Mouse (Mus musculus): ENCODE data around the gene Noct. TPM values are rescaled to one million over a fixed set of nuclear protein-coding genes. Genes with fewer than 3 reads are reported as not detected.
"Not testable (repeated sequence)": the region's sequence is repeated elsewhere in the genome, so short reads cannot be mapped to it uniquely, and the experiment has no call there.

Gene Noct
- polyA plus RNA-seq (2012; rRNA removed), result 6.1 and 8.8 TPM in 2 replicates

GRCm38 (mm10) chr3:51224363-51225225 lies at the start of gene Noct:
Gene Noct (plus strand): TSS chr3:51224447.
- 1% methylated on average over 100 of the region's 100 CpGs for WGBS
- no peaks in the 10 kb centered on the region for H3K4me1 ChIP-seq (ENCODE audit: control insufficient read depth, insufficient read depth, insufficient read length)

GRCm38 (mm10) chr3:51178158-51178557 lies 46.1 kb upstream of the Noct start:
- Histone ChIP-seq H3K4me3 (ENCODE audit: extremely low read depth, insufficient read depth, insufficient read length) (no peak overlapping the region), H3K27me3 (ENCODE audit: control insufficient read depth, insufficient read depth, low read length) (no peaks in the 10 kb centered on the region), H3K36me3 (ENCODE audit: control insufficient read depth, insufficient read depth, low read length) (no peaks in the 10 kb centered on the region), H3K27ac (ENCODE audit: insufficient read depth, low read length) (no peak overlapping the region), H3K4me1 (ENCODE audit: control insufficient read depth, insufficient read depth, insufficient read length) (no peaks in the 10 kb centered on the region)
- WGBS, result 62% methylated on average over 10 of the region's 10 CpGs
- no peak for TF ChIP-seq CTCF (IDR thresholded peaks at IDR 0.05; ENCODE audit: extremely low read depth, insufficient read depth, insufficient read length, insufficient replicate concordance)
- no peak for TF ChIP-seq POLR2A (IDR thresholded peaks at IDR 0.05; ENCODE audit: low read depth, low read length)
- no peak for DNase-seq (ENCODE audit: low read depth in 1 of 2, low spot score in 2 of 2)

More at GRCm38 (mm10) chr3:51224363-51225225, at the start of gene Noct:
- peak; percentile 67 to 75 for DNase-seq (ENCODE audit: low read depth in 1 of 2, low spot score in 2 of 2)
- no peak for TF ChIP-seq CTCF (IDR thresholded peaks at IDR 0.05; ENCODE audit: extremely low read depth, insufficient read depth, insufficient read length, insufficient replicate concordance)
- TF ChIP-seq POLR2A (IDR thresholded peaks at IDR 0.05; ENCODE audit: low read depth, low read length), result peak; percentile 54
- Histone ChIP-seq H3K27ac (ENCODE audit: insufficient read depth, low read length) (peak within 1 kb of the TSS; percentile 93), H3K4me3 (ENCODE audit: extremely low read depth, insufficient read depth, insufficient read length) (peak within 1 kb of the TSS; percentile 66), H3K36me3 (ENCODE audit: control insufficient read depth, insufficient read depth, low read length) (no peaks in the 10 kb centered on the region), H3K27me3 (ENCODE audit: control insufficient read depth, insufficient read depth, low read length) (no peaks in the 10 kb centered on the region)

GRCm38 (mm10) chr3:51179460-51180146 lies 44.6 kb upstream of the Noct start:
- no peak overlapping the region for H3K4me3 ChIP-seq (ENCODE audit: extremely low read depth, insufficient read depth, insufficient read length)

GRCm38 (mm10) chr3:51180341-51180940 lies 43.8 kb upstream of the Noct start:
- TF ChIP-seq CTCF (IDR thresholded peaks at IDR 0.05; ENCODE audit: extremely low read depth, insufficient read depth, insufficient read length, insufficient replicate concordance) (no peak), POLR2A (IDR thresholded peaks at IDR 0.05; ENCODE audit: low read depth, low read length) (no peak)
- no peak for DNase-seq (ENCODE audit: low read depth in 1 of 2, low spot score in 2 of 2)
- no peak overlapping the region for H3K4me3 ChIP-seq (ENCODE audit: extremely low read depth, insufficient read depth, insufficient read length)
- no peak overlapping the region for H3K27ac ChIP-seq (ENCODE audit: insufficient read depth, low read length)
- H3K27me3 ChIP-seq (ENCODE audit: control insufficient read depth, insufficient read depth, low read length), result no peaks in the 10 kb centered on the region
- WGBS, result 76% methylated on average over 8 of the region's 8 CpGs
- no peaks in the 10 kb centered on the region for H3K4me1 ChIP-seq (ENCODE audit: control insufficient read depth, insufficient read depth, insufficient read length)
- no peaks in the 10 kb centered on the region for H3K36me3 ChIP-seq (ENCODE audit: control insufficient read depth, insufficient read depth, low read length)

More at GRCm38 (mm10) chr3:51179460-51180146, 44.6 kb upstream of the Noct start:
- Histone ChIP-seq H3K27ac (ENCODE audit: insufficient read depth, low read length) (no peak overlapping the region), H3K4me1 (ENCODE audit: control insufficient read depth, insufficient read depth, insufficient read length) (no peaks in the 10 kb centered on the region), H3K36me3 (ENCODE audit: control insufficient read depth, insufficient read depth, low read length) (no peaks in the 10 kb centered on the region), H3K27me3 (ENCODE audit: control insufficient read depth, insufficient read depth, low read length) (no peaks in the 10 kb centered on the region)
- 91% methylated on average over 6 of the region's 6 CpGs for WGBS
- DNase-seq (ENCODE audit: low read depth in 1 of 2, low spot score in 2 of 2), result no peak
- TF ChIP-seq CTCF (IDR thresholded peaks at IDR 0.05; ENCODE audit: extremely low read depth, insufficient read depth, insufficient read length, insufficient replicate concordance) (no peak), POLR2A (IDR thresholded peaks at IDR 0.05; ENCODE audit: low read depth, low read length) (no peak)

- no peak overlapping the region for H3K4me3 ChIP-seq (ENCODE audit: extremely low read depth, insufficient read depth, insufficient read length)
- no peak for DNase-seq (ENCODE audit: low read depth in 1 of 2, low spot score in 2 of 2)
- H3K4me1 ChIP-seq (ENCODE audit: control insufficient read depth, insufficient read depth, insufficient read length), result no peaks in the 10 kb centered on the region
- no peaks in the 10 kb centered on the region for H3K27me3 ChIP-seq (ENCODE audit: control insufficient read depth, insufficient read depth, low read length)
- no peaks in the 10 kb centered on the region for H3K36me3 ChIP-seq (ENCODE audit: control insufficient read depth, insufficient read depth, low read length)
- 88% methylated on average over 5 of the region's 5 CpGs for WGBS
- no peak overlapping the region for H3K27ac ChIP-seq (ENCODE audit: insufficient read depth, low read length)
- TF ChIP-seq CTCF (IDR thresholded peaks at IDR 0.05; ENCODE audit: extremely low read depth, insufficient read depth, insufficient read length, insufficient replicate concordance), result no peak
- no peak for TF ChIP-seq POLR2A (IDR thresholded peaks at IDR 0.05; ENCODE audit: low read depth, low read length)
These were observed 41.8 kb upstream of the Noct start for GRCm38 (mm10) chr3:51182455-51182854.

GRCm38 (mm10) chr3:51183508-51183907 lies 40.7 kb upstream of the Noct start:
- not testable (repeated sequence) for H3K4me3 ChIP-seq (ENCODE audit: extremely low read depth, insufficient read depth, insufficient read length); H3K27me3 ChIP-seq (ENCODE audit: control insufficient read depth, insufficient read depth, low read length); H3K4me1 ChIP-seq (ENCODE audit: control insufficient read depth, insufficient read depth, insufficient read length); H3K27ac ChIP-seq (ENCODE audit: insufficient read depth, low read length); H3K36me3 ChIP-seq (ENCODE audit: control insufficient read depth, insufficient read depth, low read length); DNase-seq (ENCODE audit: low read depth in 1 of 2, low spot score in 2 of 2)
- 63% methylated on average over 1 of the region's 1 CpGs for WGBS

- not testable (repeated sequence) for H3K27me3 ChIP-seq (ENCODE audit: control insufficient read depth, insufficient read depth, low read length)
These were observed 40.3 kb upstream of the Noct start for GRCm38 (mm10) chr3:51183967-51184366.

More at GRCm38 (mm10) chr3:51183967-51184366, 40.3 kb upstream of the Noct start:
- 88% methylated on average over 3 of the region's 3 CpGs for WGBS
- not testable (repeated sequence) for H3K4me3 ChIP-seq (ENCODE audit: extremely low read depth, insufficient read depth, insufficient read length); H3K36me3 ChIP-seq (ENCODE audit: control insufficient read depth, insufficient read depth, low read length); DNase-seq (ENCODE audit: low read depth in 1 of 2, low spot score in 2 of 2); H3K27ac ChIP-seq (ENCODE audit: insufficient read depth, low read length); H3K4me1 ChIP-seq (ENCODE audit: control insufficient read depth, insufficient read depth, insufficient read length)
